Mouse (Mus musculus): Measurements from ENCODE around the gene Tiam1. TPM values are rescaled to one million over a fixed set of nuclear protein-coding genes. Genes with fewer than 3 reads are reported as not detected.

Gene Tiam1
- total RNA-seq, 2 experiments from 2014 or later: 124 to 125 TPM

DNA sequence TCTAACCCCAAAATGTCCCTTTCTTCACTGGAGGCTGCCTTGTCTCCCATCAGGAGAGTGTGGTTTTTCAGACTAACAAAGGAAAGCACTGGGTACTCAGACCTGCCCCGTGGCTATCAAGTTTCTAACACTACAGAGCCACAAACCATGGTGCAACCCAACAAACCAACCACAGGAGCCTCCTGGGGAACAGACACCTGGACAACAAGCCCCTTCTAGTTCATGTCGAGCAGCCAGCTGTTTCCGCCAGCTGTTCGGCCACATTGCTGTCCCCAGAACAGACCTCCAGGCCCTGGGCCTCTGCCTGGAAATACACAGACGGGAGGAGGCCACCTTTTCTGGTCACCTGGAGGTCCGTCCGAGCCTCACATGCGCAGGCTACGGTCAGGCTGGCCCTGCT, 21.1 kb downstream of the Tiam1 start:
- H3K4me3 ChIP-seq: no peak overlapping the region
- DNase-seq (ENCODE audit: low spot score in 2 of 2): no peak
- no peak overlapping the region; the same call in 1 of the 2 replicates for H3K27ac ChIP-seq
- TF ChIP-seq CTCF (conservative IDR thresholded peaks at IDR 0.05): no peak

DNA sequence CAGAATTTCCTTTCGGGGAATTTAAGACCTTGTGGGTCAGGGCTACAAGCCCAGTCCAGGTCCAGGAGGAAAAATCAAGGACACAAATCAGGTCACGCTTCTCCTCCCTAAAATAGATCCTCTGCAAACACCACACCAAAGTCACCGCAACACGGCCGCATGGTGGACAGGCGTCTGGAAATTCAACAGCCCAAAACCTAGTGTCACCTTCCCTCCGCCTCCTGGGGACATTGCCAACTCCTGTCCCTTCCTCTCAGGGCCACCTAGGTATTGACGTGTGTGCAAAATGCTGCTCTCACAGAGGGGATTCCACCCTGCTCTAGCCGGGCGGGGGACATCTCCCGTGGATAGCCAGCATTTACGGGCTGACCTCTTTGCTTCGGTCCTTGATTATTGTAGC, 21.8 kb downstream of the Tiam1 start:
- no peak for DNase-seq (ENCODE audit: low spot score in 2 of 2)
- no peak overlapping the region for H3K27ac ChIP-seq
- no peak overlapping the region for H3K4me3 ChIP-seq
- TF ChIP-seq CTCF (conservative IDR thresholded peaks at IDR 0.05): no peak

DNA sequence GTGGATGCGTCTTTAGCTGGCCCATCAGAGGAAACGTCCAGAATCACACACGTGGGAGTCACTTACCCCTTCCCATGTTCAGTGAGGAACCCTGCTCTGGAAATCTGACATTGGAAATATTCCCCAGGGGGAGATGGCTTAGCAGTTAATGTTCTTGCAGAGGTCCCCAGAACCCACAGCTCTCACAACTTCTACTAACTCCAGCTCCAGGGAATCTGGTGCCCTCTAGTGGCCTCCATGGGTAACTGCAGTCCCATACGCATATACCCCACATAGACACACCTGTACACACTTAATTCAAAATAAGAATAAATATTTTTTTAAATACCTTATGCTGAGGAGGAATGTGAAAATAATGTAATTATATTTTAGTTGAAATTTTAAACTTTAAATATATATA, 23.6 kb downstream of the Tiam1 start:
- DNase-seq (ENCODE audit: low spot score in 2 of 2): no peak
- TF ChIP-seq CTCF (conservative IDR thresholded peaks at IDR 0.05): peak; percentile 78
- Histone ChIP-seq H3K27ac (no peak overlapping the region), H3K4me3 (no peak overlapping the region)

DNA sequence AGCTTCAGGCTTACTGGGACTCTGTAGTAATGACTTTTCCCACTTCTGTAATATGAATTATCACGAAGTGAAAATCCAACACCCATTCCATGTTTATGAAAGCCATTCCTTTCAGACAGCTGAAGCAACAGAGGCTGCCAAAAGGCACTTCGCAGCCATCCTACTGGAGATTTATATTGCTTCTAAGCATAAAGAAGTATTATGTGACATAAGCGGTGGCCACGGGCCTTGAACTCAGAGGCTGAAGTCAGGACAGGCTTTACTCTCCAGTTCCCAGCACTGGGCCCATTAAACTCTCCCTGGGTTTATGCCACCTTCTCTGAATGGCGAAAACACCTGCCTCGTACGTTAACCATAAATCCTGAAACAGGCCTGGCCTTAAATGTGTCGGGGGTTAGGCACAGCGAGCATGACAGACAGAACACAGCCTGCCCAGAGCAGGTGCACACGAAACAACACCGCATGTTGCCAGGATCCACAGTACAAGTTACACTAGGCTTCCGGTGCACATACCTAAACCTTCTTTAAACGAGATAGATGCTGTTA, 26.9 kb downstream of the Tiam1 start:
- peak overlapping the region; percentile 7; the same call in 1 of the 2 replicates for H3K27ac ChIP-seq
- no peak for DNase-seq (ENCODE audit: low spot score in 2 of 2)
- TF ChIP-seq CTCF (conservative IDR thresholded peaks at IDR 0.05): no peak

DNA sequence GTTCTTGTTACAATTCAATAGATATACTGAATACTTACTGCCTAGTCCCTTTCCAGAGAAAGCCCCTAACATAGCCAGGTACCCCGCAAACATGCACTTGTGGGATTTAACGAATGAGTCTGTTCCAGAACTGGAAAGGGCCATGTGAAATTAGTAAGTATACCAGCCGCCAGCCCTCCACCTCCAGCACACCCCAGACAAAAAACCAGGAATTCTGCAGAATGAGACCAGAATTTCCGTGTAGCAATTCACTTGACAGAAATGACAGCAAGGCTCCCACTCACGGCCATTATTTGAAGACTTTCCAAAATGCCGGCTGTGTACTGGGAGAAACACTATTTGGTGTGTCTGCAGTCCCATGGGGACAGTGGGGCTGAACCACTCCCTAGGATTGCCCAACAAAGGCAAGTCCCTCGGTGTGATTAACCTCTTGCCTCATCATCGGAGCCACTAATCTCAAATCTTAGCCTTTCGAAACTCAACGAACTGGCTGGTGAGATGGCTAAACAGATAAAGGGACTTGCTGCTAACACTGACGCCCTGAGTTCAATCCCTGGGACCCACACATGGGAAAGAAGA, 30.9 kb downstream of the Tiam1 start:
- no peak overlapping the region for H3K4me3 ChIP-seq
- peak; percentile 20 to 36 for DNase-seq (ENCODE audit: low spot score in 2 of 2)
- TF ChIP-seq CTCF (conservative IDR thresholded peaks at IDR 0.05): no peak
- peak overlapping the region; percentile 71 for H3K27ac ChIP-seq

More for the DNA sequence above, 26.9 kb downstream of the Tiam1 start:
- no peak overlapping the region for H3K4me3 ChIP-seq

DNA sequence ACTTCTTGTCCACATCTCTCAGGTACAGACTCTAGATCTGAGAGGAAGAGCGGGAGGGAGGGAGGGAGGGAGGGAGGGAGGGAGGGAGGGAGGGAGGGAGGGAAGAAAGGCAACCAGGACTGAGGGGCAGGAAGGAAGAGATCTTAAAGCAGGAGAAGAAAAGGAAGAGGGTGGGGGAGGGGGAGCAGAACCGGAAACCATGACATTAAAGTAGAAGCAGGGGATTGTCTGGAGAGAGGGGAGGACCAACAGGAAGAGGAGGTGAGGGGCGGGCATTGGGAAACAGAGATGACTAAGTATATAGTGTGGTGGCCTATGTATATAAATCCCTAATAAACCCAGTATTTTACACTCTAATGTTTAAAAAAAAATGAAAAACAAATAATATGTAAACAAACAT, 34.1 kb downstream of the Tiam1 start:
- no peak for DNase-seq (ENCODE audit: low spot score in 2 of 2)
- H3K27ac ChIP-seq: no peak overlapping the region
- no peak for TF ChIP-seq CTCF (conservative IDR thresholded peaks at IDR 0.05)
- H3K4me3 ChIP-seq: no peak overlapping the region

DNA sequence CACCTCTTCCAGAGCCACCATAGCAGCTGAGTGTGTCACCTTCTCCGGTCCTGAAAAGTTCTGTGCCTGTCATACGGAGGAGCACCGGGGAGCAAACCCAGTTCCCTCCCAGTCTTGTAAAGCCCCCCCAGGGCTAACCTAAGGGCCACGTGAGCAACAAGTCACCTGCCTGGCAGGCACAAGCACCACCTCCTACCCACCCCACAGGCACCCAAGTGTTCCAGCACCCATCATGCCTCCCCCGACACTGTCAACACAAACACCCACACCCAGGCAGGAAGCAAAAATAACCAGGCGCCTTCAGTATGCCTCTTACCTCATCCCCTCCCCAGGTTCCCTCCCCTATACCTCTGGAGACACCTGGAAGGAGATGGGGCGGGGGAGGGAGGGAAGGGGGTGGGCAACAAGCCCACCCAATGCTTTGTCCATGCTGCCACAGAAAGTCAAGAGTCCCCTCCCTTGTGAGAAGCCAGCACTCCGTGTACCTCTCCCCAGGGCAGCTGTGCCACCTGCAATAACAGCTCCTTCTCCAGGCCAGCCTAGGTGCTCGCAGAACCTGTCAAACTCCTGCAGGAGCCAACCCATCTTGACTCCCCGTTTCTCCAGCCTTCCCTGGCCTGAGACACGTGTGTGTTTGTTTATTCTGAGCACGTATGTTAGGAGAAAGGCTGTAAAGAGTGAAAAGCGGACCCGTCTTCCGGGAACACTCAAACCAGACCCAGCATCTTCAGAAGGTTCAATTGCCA, 38.7 kb downstream of the Tiam1 start:
- peak; percentile 48 to 52 for DNase-seq (ENCODE audit: low spot score in 2 of 2)
- Histone ChIP-seq H3K4me3 (no peak overlapping the region), H3K27ac (peak overlapping the region; percentile 70)
- no peak for TF ChIP-seq CTCF (conservative IDR thresholded peaks at IDR 0.05)

DNA sequence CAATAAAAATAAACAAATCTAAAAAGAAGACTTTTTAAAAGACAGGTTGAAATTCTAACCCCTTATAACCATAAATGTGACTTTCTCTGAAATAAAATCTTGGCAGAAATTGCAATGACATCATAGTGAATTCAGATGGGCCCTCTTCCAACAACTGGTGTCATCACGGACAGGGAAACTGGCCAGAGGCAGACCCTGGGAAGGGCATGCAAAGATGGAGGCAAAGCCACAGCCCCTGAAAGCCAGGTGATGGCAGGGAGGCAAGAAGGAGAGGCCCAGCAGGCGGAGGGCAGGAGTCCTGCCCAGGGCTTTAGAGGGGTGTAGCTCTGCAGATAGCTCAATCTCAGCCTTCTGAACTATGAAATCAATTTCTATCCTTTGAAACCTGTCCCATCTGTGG, 39.8 kb downstream of the Tiam1 start:
- Histone ChIP-seq H3K4me3 (no peak overlapping the region), H3K27ac (peak overlapping the region; percentile 70)
- no peak for TF ChIP-seq CTCF (conservative IDR thresholded peaks at IDR 0.05)
- no peak for DNase-seq (ENCODE audit: low spot score in 2 of 2)

DNA sequence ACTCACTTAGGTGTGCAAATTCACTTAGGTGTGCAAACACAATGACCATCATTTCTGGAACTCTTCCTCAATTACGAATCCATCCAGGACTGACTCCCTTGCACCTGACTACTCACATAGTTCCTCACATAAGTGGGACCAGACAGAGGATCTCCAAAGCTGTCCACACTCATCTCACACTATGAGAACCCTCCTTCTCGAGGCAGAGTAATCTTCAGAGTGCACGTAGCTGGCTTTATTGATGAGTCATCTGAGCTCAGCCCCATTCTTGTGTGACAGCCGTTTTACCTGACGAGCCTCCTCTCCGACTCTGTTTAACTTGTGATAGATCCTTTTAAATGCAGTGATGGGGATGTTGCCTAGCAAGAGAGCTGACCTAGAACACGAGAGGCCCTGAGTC, 41.0 kb downstream of the Tiam1 start:
- no peak overlapping the region for H3K4me3 ChIP-seq
- TF ChIP-seq CTCF (conservative IDR thresholded peaks at IDR 0.05): no peak
- no peak overlapping the region for H3K27ac ChIP-seq
- DNase-seq (ENCODE audit: low spot score in 2 of 2): no peak

DNA sequence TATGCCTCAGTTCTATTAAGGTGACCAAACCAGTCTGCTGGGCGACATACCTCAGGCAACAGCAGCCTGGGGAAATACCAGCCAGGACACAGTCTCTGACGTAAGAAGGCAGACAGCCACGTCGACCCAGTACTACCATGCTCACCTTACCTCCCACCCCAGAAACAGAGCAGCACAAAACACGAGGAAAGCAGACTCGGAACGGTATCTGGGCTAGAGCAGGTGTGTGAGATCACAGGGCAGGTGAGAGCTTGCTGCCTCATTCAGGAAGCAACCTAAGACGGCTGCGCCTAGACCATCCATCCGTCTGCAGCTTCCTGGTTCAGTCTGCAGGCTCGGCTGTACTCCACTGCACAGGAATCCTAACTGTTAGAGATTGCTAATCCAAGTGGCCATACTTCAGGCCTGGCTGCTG, 45.4 kb downstream of the Tiam1 start:
- Histone ChIP-seq H3K27ac (no peak overlapping the region), H3K4me3 (no peak overlapping the region)
- no peak for TF ChIP-seq CTCF (conservative IDR thresholded peaks at IDR 0.05)
- no peak for DNase-seq (ENCODE audit: low spot score in 2 of 2)

DNA sequence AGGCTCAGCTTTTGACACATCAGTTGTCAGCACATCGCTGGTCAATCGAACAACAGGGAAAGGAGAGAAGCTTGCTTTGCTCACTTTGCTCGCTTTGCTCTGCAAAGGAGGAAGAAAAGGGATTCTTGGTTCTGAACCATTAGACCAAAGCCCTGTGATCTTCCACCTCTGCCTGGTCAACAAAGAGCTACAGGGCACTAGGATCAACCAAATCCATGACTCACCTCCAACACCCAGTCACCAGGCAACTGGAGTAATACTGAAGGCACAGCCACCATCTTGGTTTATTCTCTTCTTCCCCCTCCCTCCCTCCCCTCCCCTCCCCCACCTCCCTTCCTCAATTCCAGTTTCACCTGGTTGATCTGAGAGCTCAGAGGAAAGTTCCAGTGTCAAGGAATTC, 45.8 kb downstream of the Tiam1 start:
- TF ChIP-seq CTCF (conservative IDR thresholded peaks at IDR 0.05): no peak
- Histone ChIP-seq H3K27ac (no peak overlapping the region), H3K4me3 (no peak overlapping the region)
- DNase-seq (ENCODE audit: low spot score in 2 of 2): no peak

DNA sequence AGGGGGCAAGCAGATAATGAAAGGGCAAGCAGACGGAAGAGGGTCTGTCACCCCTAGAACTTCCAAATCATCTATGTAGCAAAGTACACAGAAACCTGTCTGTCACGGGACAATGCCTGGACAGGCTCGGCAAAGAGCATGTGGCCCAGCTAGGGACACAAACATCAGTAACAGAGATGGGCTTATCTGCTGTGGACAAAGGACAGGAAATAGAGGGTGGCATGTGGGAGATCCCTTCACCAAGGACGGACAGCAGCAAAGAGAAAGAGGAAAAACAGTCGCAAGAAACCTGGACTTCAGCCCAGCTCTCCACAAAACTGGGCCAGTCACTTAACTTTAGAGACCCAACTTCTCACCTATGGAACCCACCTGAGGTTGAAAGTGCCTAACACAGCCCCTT, 47.6 kb downstream of the Tiam1 start:
- no peak for DNase-seq (ENCODE audit: low spot score in 2 of 2)
- Histone ChIP-seq H3K4me3 (no peak overlapping the region), H3K27ac (peak overlapping the region; percentile 8; the same call in 1 of the 2 replicates)
- no peak for TF ChIP-seq CTCF (conservative IDR thresholded peaks at IDR 0.05)

DNA sequence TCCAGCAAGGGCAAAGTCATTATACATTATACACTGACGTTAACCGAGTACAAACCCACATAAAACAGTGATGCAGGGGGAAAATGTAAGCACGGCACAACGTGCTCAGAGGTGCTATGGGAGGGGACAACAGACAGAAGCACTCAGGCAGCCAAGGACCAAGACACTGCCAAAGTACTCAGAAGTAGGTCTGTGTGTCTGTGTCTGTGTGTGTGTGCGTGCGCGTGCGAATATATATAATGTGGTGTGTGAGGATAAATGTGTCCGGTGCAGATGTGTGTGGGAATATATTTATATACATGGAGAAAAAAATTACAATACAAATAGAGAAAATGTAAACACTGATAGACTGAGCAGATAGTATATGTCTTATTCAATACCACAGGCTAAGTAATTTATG, 50.6 kb downstream of the Tiam1 start:
- no peak for TF ChIP-seq CTCF (conservative IDR thresholded peaks at IDR 0.05)
- DNase-seq (ENCODE audit: low spot score in 2 of 2): no peak
- Histone ChIP-seq H3K4me3 (no peak overlapping the region), H3K27ac (no peak overlapping the region; the same call in 1 of the 2 replicates)

DNA sequence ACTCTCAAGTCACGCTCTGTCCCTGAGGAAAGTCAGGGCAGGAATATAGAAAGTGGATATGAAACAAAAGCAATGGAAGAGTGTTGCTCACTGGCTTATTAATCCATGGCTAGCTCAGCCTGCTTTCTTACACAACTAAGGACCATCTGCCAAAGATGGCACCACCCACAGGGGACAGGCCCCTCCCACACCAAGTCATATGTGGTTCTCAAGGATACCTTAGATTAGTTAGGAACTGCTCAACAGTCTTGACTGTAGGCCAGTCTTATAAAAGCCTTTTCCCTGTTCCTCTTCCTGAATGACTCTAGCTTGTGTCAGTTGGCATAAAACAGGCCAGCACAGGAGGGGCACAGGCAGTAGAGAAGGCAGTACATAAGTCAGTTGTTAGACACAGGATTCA, 51.7 kb downstream of the Tiam1 start:
- no peak for DNase-seq (ENCODE audit: low spot score in 2 of 2)
- TF ChIP-seq CTCF (conservative IDR thresholded peaks at IDR 0.05): no peak
- H3K4me3 ChIP-seq: no peak overlapping the region
- H3K27ac ChIP-seq: peak overlapping the region; percentile 40

All from layer of hippocampus, adult 2 months (tissue).